Mouse (Mus musculus) bone marrow macrophage, adult 2 months (primary cell): ENCODE results near the gene Cblb.

ENCODE experiments used
- CTCF ChIP-seq: IDR thresholded peaks from 2 replicates; pipeline ENCODE4 v1.5.1; 2012; ENCODE audit warnings: low read depth, mild to moderate bottlenecking, low read length, moderate library complexity
- POLR2A ChIP-seq: IDR thresholded peaks from 2 replicates; pipeline ENCODE4 v1.6.1; 2012; ENCODE audit warnings: mild to moderate bottlenecking, low read depth, low read length, borderline replicate concordance

- TF ChIP-seq CTCF (no peak), POLR2A (no peak)
Measured at GRCm38 (mm10) chr16:52013812-52014211, 17.2 kb upstream of the Cblb start.
